Mouse (Mus musculus) ES-Bruce4 (cell line): ENCODE results near the gene Katna1.
A peak's percentile ranks its signal among the peaks of the same experiment; 100 is the strongest.

Experiments used
- CTCF ChIP-seq: IDR thresholded peaks from one replicate; pipeline ENCODE4 v1.8.1; 2011; ENCODE audit warnings: low read depth, low read length
- EP300 ChIP-seq: IDR thresholded peaks from 2 replicates; pipeline ENCODE4 v1.6.1; 2011; ENCODE audit warnings: low read depth, low read length; ENCODE audit not compliant: insufficient read depth
- POLR2A ChIP-seq: IDR thresholded peaks from one replicate; pipeline ENCODE4 v1.8.1; 2011; ENCODE audit warnings: low read length; ENCODE audit not compliant: insufficient read depth

DNA sequence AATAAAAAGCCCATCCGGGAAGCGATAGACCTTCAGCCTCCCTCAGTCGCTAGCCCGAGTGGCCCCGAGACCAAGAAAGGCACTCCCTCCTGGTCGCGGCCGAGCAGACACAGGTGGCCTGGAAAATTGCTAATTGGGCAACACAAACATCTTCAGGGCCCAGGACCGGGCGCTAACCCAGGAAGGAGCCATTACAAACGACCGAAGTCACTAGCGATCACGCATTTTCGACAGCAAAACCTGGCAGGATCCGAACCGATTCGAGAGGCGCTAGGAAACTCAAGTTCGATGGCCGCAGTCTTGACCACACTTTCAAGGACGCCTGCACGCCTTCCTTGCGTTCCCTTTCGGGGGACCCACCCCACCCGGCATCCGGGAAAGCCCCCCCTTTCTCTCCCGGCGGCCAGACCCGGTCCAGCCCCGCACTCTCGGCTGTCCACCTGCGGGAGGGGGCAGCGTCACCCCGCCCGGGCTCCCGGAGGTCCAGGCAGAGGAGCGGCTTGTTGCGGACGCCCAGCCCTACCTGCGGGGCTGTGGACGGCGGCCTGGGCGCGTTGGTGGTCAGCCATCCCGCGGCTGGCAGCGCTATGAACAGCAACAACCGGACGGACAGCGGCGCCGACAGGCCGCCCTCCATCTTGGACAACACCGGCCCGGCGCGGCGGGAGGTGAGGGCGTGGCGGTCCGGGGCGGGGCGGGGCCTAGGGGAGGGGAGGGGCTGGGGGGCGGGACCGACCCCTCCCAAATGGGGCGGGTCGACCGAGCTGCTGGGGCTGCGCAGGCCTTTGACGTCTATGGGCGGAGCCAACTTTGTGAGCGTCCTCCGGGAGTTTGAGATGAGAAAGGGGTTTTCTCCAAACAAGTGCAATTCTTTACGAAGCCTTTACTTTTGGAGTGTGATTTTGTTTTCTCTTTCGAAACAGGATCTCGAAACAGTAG, 54.7 kb downstream of the Katna1 start:
- TF ChIP-seq EP300, result no peak
- TF ChIP-seq CTCF, result no peak
- TF ChIP-seq POLR2A, result peak; percentile 26
